15 mouse cellular contexts compared by ENCODE assay signal in the genomic region with DNA sequence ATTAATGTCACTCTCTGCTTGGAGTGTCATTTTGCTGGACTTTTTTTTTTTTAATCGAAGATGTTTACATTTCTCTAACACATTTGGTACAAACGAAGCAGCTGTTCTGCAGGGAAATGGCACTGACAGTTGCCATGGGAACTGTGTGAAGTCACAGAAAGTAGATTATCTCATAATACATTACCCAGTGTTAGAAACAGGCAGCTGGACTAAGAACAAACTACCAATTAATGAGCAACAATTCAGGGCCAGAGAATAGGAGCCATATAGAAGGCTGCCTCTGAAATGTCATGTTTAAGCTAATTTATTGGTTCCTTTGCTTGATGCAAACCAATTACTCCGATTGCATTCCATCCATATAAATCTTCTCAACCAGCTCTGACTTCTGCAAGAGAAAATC.
DNase-seq lines count a peak whose midpoint lies in the region; ATAC-seq and TF ChIP-seq lines count a peak whose summit lies in the region.
"Had no signal": no experiment of that assay in that cellular context is flagged by ENCODE, and none has a peak within 500 bp of the region (broad histone marks: within the 10 kb centered on the region; RNA-seq: fewer than 3 reads in every experiment).

No protein-coding gene starts in this region.

- no peak overlapping the region for H3K4me3 ChIP-seq in hindbrain, embryonic 16.5 days (ENCODE audit: low read length)
- no peak overlapping the region for H3K4me3 ChIP-seq in midbrain, postnatal 0 days (ENCODE audit: low read depth, low read length)
- H3K4me3 ChIP-seq: heart, embryonic 13.5 days had no signal

- no peak overlapping the region for H3K9ac ChIP-seq in hindbrain, embryonic 16.5 days (ENCODE audit: low read depth, low read length)
- no peak overlapping the region for H3K9ac ChIP-seq in midbrain, postnatal 0 days (replicated peaks; ENCODE audit: low read length, poor library complexity, severe bottlenecking)
- H3K9ac ChIP-seq: heart, embryonic 13.5 days; liver, postnatal 0 days had no signal

- H3K4me1 ChIP-seq in hindbrain, embryonic 16.5 days (ENCODE audit: control insufficient read depth, insufficient read depth, low read depth, low read length) = no peaks in the 10 kb centered on the region
- no peaks in the 10 kb centered on the region for H3K4me1 ChIP-seq in midbrain, postnatal 0 days (ENCODE audit: insufficient read depth, low read length)
- H3K4me1 ChIP-seq: heart, embryonic 13.5 days had no signal

- H3K9me3 ChIP-seq in hindbrain, embryonic 16.5 days (ENCODE audit: control insufficient read depth, low read length) = no peaks in the 10 kb centered on the region
- no peaks in the 10 kb centered on the region for H3K9me3 ChIP-seq in midbrain, postnatal 0 days (ENCODE audit: low read length)
- H3K9me3 ChIP-seq: heart, embryonic 13.5 days had no signal

- TF ChIP-seq POLR2A in brain, embryonic 14.5 days (IDR thresholded peaks at IDR 0.05; ENCODE audit: borderline replicate concordance, extremely low read depth, insufficient read depth, insufficient read length, poor library complexity, severe bottlenecking) = no peak

- TF ChIP-seq CTCF in brain, embryonic 14.5 days (IDR thresholded peaks at IDR 0.05; ENCODE audit: borderline replicate concordance, extremely low read depth, insufficient read depth, insufficient read length) = no peak
- TF ChIP-seq CTCF in midbrain, postnatal 0 days (IDR thresholded peaks at IDR 0.05) = no peak

- no peak overlapping the region for H3K27ac ChIP-seq in hindbrain, embryonic 16.5 days (ENCODE audit: low read depth, low read length)
- H3K27ac ChIP-seq in midbrain, postnatal 0 days (ENCODE audit: low read depth, low read length) = no peak overlapping the region
- H3K27ac ChIP-seq: heart, embryonic 13.5 days had no signal

- no peaks in the 10 kb centered on the region for H3K36me3 ChIP-seq in hindbrain, embryonic 16.5 days (ENCODE audit: control insufficient read depth, insufficient read depth, low read length)
- no peaks in the 10 kb centered on the region for H3K36me3 ChIP-seq in midbrain, postnatal 0 days (ENCODE audit: insufficient read depth, low read length)
- H3K36me3 ChIP-seq: G1E; heart, embryonic 13.5 days had no signal

- H3K4me2 ChIP-seq in hindbrain, embryonic 16.5 days (ENCODE audit: low read length) = no peak overlapping the region
- H3K4me2 ChIP-seq in midbrain, postnatal 0 days (ENCODE audit: low read depth, low read length, poor library complexity, severe bottlenecking) = no peak overlapping the region
- H3K4me2 ChIP-seq: heart, embryonic 13.5 days had no signal

- 43% methylated on average over 3 of the region's 3 CpGs for WGBS in hindbrain, embryonic 16.5 days
- WGBS in midbrain, postnatal 0 days = 48% methylated on average over 3 of the region's 3 CpGs

- peak; percentile 89 for ATAC-seq in hindbrain, embryonic 16.5 days
- 0 out of 2 replicates have a peak, but pooled peaks have one; percentile 44 for ATAC-seq in midbrain, postnatal 0 days (ENCODE audit: low FRiP score)
- ATAC-seq: activated CD4-positive, CD25-positive, alpha-beta regulatory T cell, adult 4 months; inflammation-experienced regulatory T-cells, adult 6 months; liver, postnatal 0 days had no signal

- peak; percentile 2 to 16 for DNase-seq in frontal cortex, postnatal 36 days (ENCODE audit: low spot score in 2 of 2)
- DNase-seq in frontal cortex, postnatal 25 days (ENCODE audit: low spot score in 2 of 2) = no peak
- peak; percentile 85 for DNase-seq in brain, embryonic 14.5 days (ENCODE audit: low read depth)
- DNase-seq in midbrain, postnatal 0 days (ENCODE audit: low spot score) = peak; percentile 57
- DNase-seq in cerebellum, postnatal 10 days = no peak
- no peak for DNase-seq in lung, postnatal 4 days
- no peak for DNase-seq in kidney, postnatal 10 days
- DNase-seq: cerebellum, postnatal 25 days; gastrocnemius, postnatal 10 days; liver, postnatal 0 days had no signal

- no peaks in the 10 kb centered on the region for H3K27me3 ChIP-seq in hindbrain, embryonic 16.5 days (replicated peaks; ENCODE audit: control insufficient read depth, insufficient read depth, low read length)
- no peaks in the 10 kb centered on the region for H3K27me3 ChIP-seq in midbrain, postnatal 0 days (ENCODE audit: insufficient read depth, low read length)
- H3K27me3 ChIP-seq: heart, embryonic 13.5 days had no signal

Comparison
In these comparisons a context has a peak if more than half of its experiments do, and no peak if none do; other contexts are left out.
1. DNase-seq: peak in frontal cortex, postnatal 36 days (2 of 2), brain, embryonic 14.5 days (single experiment) and midbrain, postnatal 0 days (single experiment); none in frontal cortex, postnatal 25 days (0 of 2), cerebellum, postnatal 10 days (0 of 2), lung, postnatal 4 days (0 of 2) and kidney, postnatal 10 days (single experiment).